Mouse (Mus musculus) megakaryocyte, embryonic 14.5 days (primary cell): ENCODE measurements around the gene Eml3.

Source experiments
- FLI1 ChIP-seq: IDR thresholded peaks from 2 replicates; pipeline ENCODE4 v1.6.1; 2012; ENCODE audit warnings: low read length, inconsistent platforms, mixed read lengths
- GATA1 ChIP-seq: IDR thresholded peaks from 3 replicates; pipeline ENCODE4 v1.6.1; 2012; ENCODE audit warnings: mixed read lengths, low read length, inconsistent platforms, borderline replicate concordance

DNA sequence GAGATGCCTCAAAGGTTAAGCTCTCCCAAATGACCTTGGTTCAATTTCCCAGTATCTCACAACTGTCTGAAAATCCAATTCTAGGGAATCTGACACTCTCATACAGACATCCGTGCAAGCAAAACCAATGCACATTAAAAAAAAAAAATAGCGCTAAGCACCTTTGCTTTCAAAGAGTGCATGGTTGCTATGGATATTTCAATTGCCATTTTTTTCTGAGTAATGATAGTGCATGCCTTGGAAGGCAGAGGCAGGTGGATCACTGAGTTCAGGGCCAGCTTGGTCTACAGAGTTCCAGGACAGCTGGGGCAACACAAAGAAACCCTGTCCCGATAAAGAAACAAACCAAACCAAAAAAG is 48.3 kb upstream of the Eml3 start:
- no peak for TF ChIP-seq GATA1
- no peak for TF ChIP-seq FLI1
